Mouse (Mus musculus): ENCODE data around the gene Kdm6b. TPM values are rescaled to one million over a fixed set of nuclear protein-coding genes. Genes with fewer than 3 reads are reported as not detected.

Kdm6b gene
- total RNA-seq (2021), result 10 to 100 TPM; 32.7 to 34.8 TPM
- long read RNA-seq, experiment 1, partial matches to known transcripts, result 3 of 4 reads
- long read RNA-seq, experiment 1, other reads (novel, unspliced or antisense), result 0 of 4 reads
- long read RNA-seq, experiment 2, partial matches to known transcripts, result 8 of 12 reads
- long read RNA-seq, experiment 2, other reads (novel, unspliced or antisense), result 3 of 12 reads

DNA sequence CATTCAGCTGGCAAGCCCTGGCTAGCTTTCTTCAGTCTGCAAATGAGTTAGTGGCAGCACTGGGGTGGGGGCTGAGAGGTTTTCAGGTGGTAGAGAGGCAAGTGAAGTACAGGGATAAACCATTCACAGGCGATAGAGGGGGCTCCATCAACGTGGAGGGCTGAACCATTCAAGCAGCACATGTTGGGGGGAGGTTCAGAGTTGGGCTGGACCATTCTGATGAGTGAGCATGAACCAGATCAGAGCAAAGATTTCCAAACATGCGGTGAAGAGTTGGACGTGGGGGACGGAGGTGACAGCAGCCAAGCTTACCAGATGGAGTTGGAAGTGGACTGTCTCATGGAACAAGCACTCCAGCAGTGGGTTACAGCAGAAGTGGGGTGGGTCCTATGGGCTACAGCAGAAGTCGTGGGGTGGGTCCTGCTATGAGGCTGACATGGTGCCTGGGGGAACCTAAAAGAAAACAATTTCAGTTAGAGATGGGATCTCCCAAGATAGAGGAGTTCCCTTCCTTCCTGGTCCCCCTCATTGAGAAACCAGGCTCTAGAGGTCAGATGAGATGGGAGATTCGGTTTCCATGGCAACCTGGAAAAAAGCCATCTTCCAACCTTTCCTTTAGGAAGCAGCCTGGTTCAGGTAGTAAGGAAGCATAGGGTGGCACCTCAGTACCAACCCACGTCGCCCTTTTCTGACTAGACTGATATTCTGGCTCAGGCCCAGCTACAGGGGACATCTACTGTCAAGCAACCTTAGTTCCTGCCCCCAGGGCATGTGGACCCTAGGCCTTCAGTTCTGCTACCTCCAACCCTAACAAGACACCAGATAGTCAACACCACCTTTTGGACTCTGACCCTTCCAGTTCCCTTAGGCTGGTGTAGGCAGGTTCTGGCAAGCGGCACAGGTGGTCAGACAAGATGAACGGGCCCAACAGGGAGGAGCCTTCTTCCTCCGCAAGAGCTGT is at the start of gene Kdm6b:
TSS of gene Kdm6b (minus strand) at position 455 of the 961 bp plus-strand sequence.
- no peak for DNase-seq (ENCODE audit: low spot score in 2 of 2)

DNA sequence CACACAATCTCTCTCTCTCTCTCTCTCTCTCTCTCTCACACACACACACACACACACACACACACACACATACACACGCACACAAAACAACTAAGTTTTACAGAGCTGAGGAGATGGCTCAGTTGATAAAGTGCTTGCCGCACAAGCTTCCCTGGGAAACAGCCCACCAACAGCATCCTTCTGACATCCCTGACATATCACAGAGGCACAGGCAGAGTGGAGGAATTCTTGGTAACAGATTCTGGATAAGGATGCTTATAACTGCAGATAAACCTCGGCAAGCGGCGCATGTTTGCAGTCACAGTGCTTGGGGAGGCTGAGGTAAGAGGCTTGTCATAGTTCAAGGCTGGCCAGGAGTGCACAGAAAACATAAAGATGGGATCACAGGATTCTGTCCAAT is 48.1 kb upstream of the Kdm6b start:
- no peak for DNase-seq (ENCODE audit: low spot score in 2 of 2)

DNA sequence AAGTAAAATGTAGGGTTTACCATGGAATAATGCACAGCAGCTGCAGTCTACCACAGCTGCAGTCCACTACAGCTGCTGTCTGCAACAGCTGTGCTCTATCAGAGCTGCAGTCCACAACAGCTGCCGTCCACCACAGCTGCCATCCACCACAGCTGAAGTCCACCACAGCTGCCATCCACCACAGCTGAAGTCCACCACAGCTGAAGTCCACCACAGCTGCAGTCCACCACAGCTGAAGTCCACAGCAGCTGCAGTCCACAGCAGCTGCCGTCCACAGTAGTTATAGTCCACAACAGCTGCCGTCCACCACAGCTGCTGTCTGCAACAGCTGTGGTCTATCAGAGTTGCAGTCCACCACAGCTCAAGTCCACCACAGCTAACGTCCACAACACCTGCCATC is 46.4 kb upstream of the Kdm6b start:
- no peak for DNase-seq (ENCODE audit: low spot score in 2 of 2)

DNA sequence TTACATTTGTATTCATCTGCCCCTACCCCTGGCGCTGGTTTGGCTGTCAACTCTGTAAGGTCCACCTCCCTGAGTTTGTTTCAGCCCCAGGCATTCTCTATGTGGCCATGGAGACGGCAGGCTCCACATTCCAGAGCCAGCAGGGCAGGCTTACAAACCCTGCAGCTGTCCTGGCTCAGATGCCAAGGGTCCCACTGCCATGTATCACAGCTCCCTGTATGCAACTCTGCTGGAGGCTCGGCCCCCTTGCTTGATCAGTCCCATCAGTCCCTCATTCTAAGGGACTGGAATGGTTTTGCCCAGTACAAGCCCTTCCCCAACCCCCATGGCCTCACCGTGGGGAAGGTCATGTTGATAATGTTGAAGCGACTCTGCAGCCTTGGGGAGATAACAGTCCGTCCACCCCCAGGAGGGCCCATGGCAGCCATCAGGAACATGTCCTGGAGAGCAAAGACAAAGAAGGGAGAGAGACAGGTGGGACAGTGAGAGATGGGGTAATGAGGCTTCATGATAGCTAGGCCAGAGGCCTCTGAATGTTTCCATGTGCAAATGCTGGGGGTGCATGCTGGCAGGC is 43.6 kb upstream of the Kdm6b start:
- DNase-seq (ENCODE audit: low spot score in 2 of 2), result no peak

DNA sequence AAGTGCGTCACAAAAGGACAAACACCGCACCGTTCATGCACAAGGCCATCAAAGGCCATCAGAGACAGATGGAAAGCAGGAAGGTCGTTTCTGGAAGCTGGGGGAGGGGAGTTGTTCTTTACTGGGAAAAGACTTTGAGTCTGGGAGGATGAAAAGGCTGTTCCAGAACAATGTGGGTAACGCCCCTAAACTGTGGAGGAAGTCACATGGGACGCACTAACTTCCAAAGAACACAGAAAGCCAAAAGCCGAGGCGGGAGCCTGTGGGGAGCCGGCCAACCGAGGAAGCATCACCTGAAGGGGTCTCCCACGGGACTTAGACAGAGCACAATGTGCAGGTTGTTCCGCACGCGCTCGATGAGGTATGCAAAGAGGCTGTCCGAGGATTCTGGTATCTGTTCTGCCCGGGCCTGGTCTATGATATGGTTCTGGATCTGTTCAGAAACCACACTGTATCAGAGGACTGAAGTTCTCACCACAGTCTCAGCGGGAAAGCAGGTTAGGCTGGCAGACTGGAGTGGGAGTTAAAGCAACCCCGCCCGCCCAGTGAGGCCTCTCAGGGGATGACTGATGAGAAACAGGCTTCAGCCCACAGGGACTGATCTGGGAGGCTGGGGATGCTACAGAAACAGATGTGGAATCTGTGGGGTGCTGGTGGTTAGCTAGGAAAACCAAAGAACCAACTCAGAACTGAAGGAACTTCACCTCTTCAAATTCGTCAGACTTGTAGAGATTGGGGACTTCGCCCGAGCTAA is 38.8 kb upstream of the Kdm6b start:
- DNase-seq (ENCODE audit: low spot score in 2 of 2), result no peak

DNA sequence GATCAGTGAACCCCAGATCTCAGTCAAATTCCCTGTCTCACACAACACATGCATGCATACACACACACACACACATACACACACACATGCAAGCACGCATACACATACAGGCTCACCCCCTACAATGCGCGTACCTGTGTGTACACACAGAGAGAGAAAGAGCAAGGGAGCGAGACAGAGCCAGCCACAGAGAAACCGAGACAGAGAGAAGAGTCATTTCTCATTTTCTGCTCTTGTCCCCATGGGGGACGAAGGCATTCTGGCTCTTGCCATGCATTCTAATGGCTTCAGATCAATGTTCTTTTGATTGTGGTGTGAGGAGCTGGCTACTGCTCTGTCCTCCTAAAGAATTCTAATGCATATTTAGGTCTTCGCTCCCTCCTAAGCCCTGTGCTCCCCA is 33.8 kb upstream of the Kdm6b start:
- DNase-seq (ENCODE audit: low spot score in 2 of 2), result no peak

DNA sequence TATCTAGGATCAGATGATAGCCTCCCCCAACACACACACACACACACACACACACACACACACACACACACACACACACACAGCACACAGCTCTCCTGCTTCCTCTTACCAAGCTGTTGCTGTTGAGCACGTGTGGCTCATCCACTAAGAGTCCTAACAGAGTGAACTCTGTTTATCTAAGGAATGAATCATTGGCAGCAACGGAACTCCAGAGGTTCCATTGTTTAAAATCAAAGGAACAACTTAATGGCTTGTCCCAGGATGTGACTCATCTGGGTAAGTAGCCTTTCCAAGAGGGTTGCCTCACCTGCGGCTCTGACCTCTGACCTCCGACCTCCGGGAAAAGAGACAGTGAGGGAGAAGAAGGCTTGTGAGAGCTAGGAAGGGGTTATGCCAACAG is 29.9 kb upstream of the Kdm6b start:
- DNase-seq (ENCODE audit: low spot score in 2 of 2), result no peak

DNA sequence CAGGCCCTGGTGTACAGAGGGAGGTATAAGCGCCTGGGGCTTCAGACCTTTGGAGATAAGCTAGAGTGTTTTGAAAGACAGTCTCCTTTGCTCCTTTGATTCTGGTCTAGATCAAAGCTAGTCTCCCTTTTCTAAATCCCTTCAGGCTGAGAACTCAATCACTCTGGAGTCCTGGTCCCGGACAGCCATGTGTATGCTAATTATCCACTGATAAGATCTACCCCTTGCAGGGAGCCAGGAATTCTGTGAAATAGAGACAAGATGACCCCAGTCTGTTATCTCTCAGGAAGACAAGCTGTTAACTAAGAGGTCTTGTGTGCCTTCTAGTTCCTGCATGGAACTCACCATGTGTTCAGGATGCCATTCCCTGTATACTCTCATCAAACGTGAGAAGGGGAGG is 23.8 kb upstream of the Kdm6b start:
- DNase-seq (ENCODE audit: low spot score in 2 of 2), result no peak

DNA sequence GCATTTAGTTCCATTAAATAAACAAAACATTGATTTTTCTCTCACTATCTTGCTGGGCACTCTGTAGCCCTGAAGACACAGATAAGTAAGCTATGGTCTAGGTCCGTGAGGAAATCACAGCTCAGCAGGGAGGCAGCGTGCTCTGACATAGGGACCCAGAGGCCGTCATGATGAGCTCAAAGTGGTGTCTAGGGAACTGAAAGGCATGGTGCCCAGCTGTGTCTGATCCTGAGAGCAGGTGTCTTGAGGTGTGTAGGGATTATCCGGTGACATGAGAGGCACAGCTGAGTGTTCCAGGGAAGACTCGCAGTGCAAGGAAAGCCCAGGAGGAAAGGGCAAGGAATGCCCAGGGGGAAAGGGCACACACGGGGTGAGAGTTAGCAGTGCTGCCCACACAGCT is 19.7 kb upstream of the Kdm6b start:
- no peak for DNase-seq (ENCODE audit: low spot score in 2 of 2)

DNA sequence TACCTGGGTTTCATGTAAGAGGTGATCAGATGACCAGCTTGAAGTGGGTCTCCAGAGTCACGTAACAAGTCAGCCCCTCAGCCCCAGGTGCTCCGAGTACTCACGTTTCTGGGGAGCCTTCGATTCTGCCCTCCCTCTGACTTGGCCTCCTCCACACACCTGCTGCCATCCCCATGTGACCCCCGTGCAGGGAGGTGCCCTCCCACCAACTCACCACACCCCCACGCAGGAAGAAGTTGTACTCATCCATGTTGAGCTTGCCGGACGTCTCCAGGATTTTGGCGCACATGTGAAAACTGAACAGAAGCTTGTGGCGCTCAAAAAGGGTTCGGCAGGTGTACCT is 19.1 kb upstream of the Kdm6b start:
- no peak for DNase-seq (ENCODE audit: low spot score in 2 of 2)

DNA sequence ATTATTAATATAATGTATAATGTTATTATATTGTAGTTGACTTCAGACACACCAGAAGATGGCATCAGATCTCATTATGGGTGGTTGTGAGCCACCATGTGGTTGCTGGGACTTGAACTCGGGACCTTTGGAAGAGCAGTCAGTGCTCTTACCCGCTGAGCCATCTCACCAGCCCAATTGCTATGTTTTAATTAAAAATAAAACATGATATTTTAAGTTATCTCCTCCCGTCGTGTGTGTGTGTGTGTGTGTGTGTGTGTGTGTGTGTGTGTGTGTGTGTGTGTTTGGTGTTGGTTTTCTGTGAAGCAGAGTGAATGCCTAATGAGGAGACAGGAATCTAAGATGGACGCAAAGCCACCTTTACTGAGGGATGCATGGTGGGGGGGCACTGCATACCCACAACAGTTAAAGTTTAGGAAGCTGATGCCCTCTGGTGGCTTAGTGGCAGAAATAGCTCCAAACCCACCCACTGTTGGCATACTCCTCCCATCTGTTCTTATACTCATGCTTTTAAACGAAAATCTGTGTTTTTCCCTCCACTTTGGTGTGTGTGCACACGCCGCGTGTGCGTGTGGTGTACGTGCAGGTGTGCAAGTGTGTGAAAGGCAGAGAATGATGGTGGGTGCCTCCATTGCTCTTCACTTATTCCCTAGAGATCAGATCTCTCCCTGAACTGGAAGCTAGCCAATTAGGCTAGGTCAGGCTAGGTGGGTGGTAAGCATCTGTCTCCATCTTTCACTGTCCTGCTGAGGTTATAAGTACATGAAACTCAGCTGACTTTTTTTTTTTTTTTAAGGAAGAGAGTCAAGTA is 18.6 kb upstream of the Kdm6b start:
- DNase-seq (ENCODE audit: low spot score in 2 of 2), result peak in 1 of 2 experiments; percentile 58

DNA sequence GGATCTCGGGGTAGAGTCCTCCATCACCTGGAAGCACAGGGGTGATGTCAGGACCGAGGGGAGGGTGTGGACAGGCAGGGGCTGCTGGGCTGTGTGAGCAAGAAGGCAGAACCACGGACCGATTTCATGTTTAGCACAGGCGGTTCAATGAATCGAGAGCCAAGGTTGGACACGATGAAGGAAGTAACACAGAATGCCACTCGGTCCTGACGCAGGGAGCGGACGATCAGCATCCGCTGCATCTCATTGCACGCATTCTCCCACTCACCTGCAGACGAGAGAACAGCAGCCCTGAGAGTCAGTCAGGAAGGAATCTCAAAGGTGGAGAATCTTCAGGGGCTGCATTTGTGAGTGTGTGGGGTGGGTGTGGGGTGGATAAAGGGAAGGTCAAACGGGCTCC is 17.2 kb upstream of the Kdm6b start:
- DNase-seq (ENCODE audit: low spot score in 2 of 2), result no peak

DNA sequence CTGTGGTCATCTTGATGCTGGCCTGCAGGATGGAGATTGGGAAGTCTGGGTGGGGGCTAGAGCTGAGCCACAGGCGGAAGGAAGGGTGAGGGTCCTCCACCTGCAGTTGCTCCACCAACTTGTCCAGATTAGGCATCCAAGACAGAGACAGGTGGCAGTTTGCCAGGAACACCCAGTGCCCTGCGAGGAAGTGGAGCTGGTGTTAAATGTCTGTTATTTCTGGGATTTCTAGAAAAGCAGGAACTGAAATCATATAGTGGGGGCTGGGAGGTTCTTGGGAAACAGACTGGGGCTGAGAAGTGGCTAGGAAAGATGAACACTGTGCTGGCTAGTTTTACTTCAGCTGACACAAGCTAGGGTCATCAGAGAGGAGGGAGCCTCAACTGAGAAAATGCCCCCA is 15.8 kb upstream of the Kdm6b start:
- DNase-seq (ENCODE audit: low spot score in 2 of 2), result no peak

DNA sequence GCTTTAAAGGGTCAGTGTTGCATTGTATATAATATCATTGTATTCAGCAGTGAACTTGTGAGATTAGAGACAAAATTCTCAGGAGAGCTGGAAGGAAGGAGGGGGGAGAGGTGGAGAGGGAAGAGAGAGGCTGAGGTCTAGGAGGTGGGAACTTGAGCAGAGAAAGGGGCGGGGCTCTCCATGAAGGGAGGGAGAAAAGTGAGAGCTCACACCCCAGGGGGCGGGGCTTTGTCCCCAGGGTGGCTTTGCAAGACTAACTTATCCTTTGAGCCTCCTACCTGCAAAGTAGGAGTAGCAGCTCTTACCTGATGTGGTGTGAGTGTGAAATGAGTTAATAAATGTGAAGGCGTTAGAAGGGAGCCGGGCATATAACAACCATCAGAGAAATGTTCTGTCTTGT is 15.3 kb upstream of the Kdm6b start:
- DNase-seq (ENCODE audit: low spot score in 2 of 2), result no peak

DNA sequence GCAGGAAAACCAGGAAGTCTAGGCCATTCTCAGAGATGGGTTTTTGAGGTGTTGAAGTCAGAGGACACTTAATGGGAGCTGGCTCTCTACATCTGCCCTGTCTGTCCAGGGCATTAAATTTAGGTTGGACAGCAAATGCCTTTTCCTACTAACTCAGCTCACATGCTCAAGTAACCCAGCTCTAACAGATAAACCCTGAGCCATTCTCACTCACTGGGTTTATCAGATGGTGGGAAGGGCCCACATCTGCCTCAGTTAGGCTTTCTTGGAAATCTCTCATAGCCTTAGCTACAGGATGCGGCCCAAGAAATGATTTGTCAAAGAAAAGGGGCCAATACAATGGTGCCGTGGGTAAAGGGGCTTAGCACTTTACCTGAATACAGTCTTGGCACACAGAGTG is 12.8 kb upstream of the Kdm6b start:
- DNase-seq (ENCODE audit: low spot score in 2 of 2), result no peak

DNA sequence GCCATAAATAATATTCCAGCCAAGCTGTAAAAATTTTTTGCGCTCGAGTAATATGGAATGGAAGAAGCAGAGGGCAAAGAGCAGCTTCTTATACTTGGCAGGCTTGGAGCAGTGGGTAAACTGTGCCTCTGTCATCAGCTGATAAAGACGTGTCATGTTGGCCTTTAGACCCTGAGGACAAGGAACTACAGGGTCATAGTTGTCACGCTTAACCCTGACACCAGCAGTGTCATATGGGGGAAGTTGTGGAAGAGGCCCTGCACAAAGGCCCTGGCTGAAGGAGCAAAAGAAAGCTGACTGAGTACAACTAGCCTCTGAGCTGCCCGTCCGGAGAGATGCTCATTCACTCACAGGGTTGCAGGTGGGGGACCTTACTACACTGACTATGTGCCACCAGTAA is 10.4 kb upstream of the Kdm6b start:
- no peak for DNase-seq (ENCODE audit: low spot score in 2 of 2)

DNA sequence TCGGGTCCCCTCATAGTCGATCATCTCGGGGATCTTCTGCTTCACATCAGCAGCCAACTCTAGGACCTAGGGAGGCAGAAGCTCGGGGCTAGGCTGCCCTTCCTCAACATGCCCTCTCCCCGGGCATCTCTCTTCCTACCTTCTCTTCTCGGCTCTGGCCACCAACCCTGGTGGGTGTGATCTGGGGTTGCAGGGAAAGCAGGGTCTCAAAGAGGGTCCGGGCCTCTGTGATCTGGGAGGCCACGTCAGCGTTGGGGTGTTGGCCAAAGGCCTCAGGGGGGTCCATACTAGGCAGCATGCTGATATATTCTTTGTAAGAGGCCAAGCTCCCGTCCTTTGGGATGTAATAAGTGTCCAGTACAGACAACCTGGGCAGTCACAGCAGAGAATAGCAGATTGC is 9.4 kb upstream of the Kdm6b start:
- DNase-seq (ENCODE audit: low spot score in 2 of 2), result no peak

DNA sequence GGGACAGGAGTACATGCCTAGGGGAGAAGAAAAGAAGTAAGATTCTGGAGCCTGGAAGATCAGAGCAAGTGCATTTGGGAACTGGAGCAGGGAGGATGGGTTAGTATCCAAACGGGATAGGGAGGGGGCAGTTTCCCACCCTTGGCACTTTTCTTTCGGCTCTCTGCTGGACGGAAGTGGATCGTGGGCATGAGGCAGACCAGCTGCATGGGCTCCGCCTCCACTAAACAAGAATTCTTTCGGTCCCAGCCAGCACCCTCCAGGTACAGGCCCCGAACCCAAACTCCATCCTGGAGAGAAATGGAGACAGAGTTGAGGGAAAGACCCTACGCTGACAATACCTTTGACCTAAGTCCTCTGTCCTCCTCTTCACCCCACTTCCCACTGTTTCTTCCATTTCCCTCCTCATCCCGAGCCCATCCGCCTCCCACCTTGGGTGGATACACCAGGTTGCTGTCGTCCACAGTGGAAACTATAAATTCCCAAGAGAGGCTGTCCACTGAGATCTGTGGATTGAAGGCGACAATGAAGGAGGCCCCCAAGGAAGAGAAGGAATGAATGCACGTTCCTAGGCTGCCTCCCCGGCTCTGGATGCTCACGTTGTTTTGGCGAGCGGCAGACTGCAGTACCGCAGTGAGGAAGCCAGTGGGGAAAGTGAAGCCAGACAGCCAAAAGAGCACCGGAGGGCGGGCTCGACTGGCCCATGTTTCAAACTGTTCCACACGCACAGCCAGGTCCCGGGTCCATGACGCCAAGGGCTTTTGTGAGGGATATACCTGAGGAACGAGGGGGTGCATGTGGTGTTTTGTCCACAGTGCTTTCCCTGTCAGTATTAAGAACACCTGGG is 7.9 kb upstream of the Kdm6b start:
- no peak for DNase-seq (ENCODE audit: low spot score in 2 of 2)

DNA sequence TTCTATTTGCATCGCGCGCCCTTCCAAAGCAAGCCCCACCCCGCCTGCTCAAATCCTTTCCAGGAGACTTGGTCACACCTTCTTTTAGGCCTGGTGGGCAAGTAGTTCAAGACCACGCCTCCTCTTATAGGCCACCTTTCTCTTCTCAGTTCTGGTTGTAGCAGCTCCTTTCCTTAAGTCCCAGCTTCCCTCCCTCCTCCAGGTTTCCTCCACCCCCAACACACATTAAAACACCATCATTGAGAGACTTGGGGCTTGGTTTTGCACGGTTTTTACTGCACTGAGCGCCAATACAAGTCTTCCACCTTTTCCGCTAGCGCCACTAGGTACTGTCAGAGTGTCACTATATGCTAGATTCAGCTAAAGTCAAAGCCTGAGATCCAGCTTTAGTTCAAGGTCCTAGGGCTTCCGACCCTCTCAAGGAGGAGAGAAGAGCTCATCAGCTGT is 7.1 kb upstream of the Kdm6b start:
- no peak for DNase-seq (ENCODE audit: low spot score in 2 of 2)
